Mouse (Mus musculus) limb, embryonic 12.5 days (tissue): ENCODE results near the gene Gpsm2. TPM values are rescaled to one million over a fixed set of nuclear protein-coding genes. Genes with fewer than 3 reads are reported as not detected.

Source experiments
- ATAC-seq: fragments of 200-750 bp; cut with Nextera tagmentation; 2 replicates; pipeline ENCODE4 v1.8.0; 2017; ENCODE audit warnings: low read depth, moderate TSS enrichment; ENCODE audit not compliant: insufficient number of reproducible peaks, insufficient read depth, low FRiP score, low TSS enrichment
- H3K27ac ChIP-seq: fragments of 300-500 bp; sonication (generic); 2 replicates; pipeline ENCODE4 v1.5.1; 2016; ENCODE audit warnings: mild to moderate bottlenecking, moderate library complexity
- H3K27me3 ChIP-seq: fragments of 300-500 bp; sonication (generic); 2 replicates; pipeline ENCODE4 v1.6.1; 2016; ENCODE audit warnings: mild to moderate bottlenecking, moderate library complexity
- H3K36me3 ChIP-seq: fragments of 300-500 bp; sonication (generic); 2 replicates; pipeline ENCODE4 v1.6.1; 2016; ENCODE audit warnings: mild to moderate bottlenecking, moderate library complexity
- H3K4me1 ChIP-seq: fragments of 300-500 bp; sonication (generic); replicated peaks from 2 replicates; pipeline ENCODE4 v1.6.1; 2016
- H3K4me2 ChIP-seq: fragments of 300-500 bp; sonication (generic); 2 replicates; pipeline ENCODE4 v1.6.1; 2016; ENCODE audit warnings: mild to moderate bottlenecking, moderate library complexity
- H3K4me3 ChIP-seq: fragments of 300-500 bp; sonication (generic); replicated peaks from 2 replicates; pipeline ENCODE4 v1.5.1; 2016; ENCODE audit warnings: mild to moderate bottlenecking
- H3K9ac ChIP-seq: fragments of 300-500 bp; sonication (generic); replicated peaks from 2 replicates; pipeline ENCODE4 v1.6.1; 2016; ENCODE audit warnings: mild to moderate bottlenecking, moderate library complexity
- H3K9me3 ChIP-seq: fragments of 300-500 bp; sonication (generic); 2 replicates; pipeline ENCODE4 v1.6.1; 2016; ENCODE audit warnings: mild to moderate bottlenecking, moderate library complexity
- WGBS: fragments of 180-500 bp; shearing (Covaris S2); methylation state at CpG from one replicate; pipeline ENCODE4 v1.1.7; 2016; 5-methylcytosine and 5-hydroxymethylcytosine counted together
- polyA plus RNA-seq: library from polyadenylated mRNA; unstranded; fragments of >200 nt; fragmentation: Nextera tagmentation; extraction: Ambion mirVana; gene quantifications from 2 replicates; pipeline ENCODE4 v1.2.1, GENCODE M21; 2016

The Gpsm2 gene
- polyA plus RNA-seq, 1 experiment from 2014 or later, result 93.6 TPM

DNA sequence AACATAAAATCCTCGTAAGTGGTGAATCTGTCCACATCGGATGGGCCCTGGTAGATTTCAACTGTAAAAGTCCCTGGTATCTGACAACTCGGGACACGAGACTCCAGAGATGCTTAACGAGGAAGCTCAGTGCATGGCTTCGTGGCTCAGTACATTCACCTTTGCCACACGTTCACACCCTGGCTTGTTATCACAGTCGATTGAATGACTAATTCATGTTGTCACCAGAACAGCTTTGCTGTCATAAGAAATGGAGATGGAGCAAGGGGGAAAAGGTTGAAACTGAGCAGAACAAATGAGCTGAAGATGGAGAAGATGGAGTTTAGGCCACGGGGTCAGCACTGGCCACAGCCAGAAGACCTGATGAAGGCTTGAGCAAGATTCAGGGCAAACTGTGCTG is 35.5 kb upstream of the Gpsm2 start:
- no peak overlapping the region for H3K9ac ChIP-seq
- H3K36me3 ChIP-seq, result no peaks in the 10 kb centered on the region
- no peak for ATAC-seq
- H3K4me2 ChIP-seq, result no peak overlapping the region
- WGBS, result 64% methylated on average over 9 of the region's 9 CpGs
- no peaks in the 10 kb centered on the region for H3K9me3 ChIP-seq
- H3K27ac ChIP-seq, result 0 out of 2 replicates have a peak overlapping the region, but pooled peaks have one; percentile 1
- no peaks in the 10 kb centered on the region; the same call in 1 of the 2 replicates for H3K27me3 ChIP-seq
- H3K4me1 ChIP-seq, result peaks cover 9% of the 10 kb centered on the region; the same call in 1 of the 2 replicates
- no peak overlapping the region for H3K4me3 ChIP-seq

GRCm38 (mm10) chr3:108756131-108756530 is 34.0 kb upstream of the Gpsm2 start:
- H3K36me3 ChIP-seq, result no peaks in the 10 kb centered on the region
- H3K27ac ChIP-seq, result no peak overlapping the region
- no peak for ATAC-seq
- peaks cover 21% of the 10 kb centered on the region for H3K4me1 ChIP-seq
- 74% methylated on average over 1 of the region's 1 CpGs for WGBS
- no peak overlapping the region for H3K4me3 ChIP-seq
- no peak overlapping the region for H3K9ac ChIP-seq
- no peaks in the 10 kb centered on the region for H3K9me3 ChIP-seq
- no peak overlapping the region for H3K4me2 ChIP-seq
- H3K27me3 ChIP-seq, result no peaks in the 10 kb centered on the region; the same call in 1 of the 2 replicates

GRCm38 (mm10) chr3:108755542-108755941 is 33.4 kb upstream of the Gpsm2 start:
- ATAC-seq, result no peak
- Histone ChIP-seq H3K4me1 (peaks cover 24% of the 10 kb centered on the region), H3K9me3 (no peaks in the 10 kb centered on the region), H3K4me2 (no peak overlapping the region), H3K27me3 (no peaks in the 10 kb centered on the region; the same call in 1 of the 2 replicates), H3K4me3 (no peak overlapping the region), H3K36me3 (no peaks in the 10 kb centered on the region), H3K27ac (no peak overlapping the region), H3K9ac (no peak overlapping the region)
- WGBS, result 91% methylated on average over 2 of the region's 2 CpGs

DNA sequence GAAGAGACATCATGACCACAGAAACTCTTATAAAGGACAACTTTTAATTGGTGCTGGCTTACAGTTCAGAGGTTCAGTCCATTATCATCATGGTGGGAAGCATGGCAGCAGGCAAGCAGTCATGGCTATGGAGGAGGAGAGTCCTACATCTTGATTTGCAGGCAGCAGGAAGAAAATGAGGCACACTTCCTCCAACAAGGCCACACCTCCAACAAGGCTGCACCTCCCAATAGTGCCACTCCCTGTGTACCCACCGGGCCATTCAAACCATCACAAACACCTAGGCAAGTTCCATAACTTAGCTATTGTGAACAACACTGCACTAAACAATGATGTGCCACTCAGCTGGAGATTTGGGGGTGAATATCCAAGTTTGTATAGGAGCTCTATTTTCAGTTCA is 32.4 kb upstream of the Gpsm2 start:
- ATAC-seq, result no peak
- no peaks in the 10 kb centered on the region for H3K36me3 ChIP-seq
- peaks cover 24% of the 10 kb centered on the region for H3K4me1 ChIP-seq
- H3K9ac ChIP-seq, result no peak overlapping the region
- no peak overlapping the region for H3K27ac ChIP-seq
- no peaks in the 10 kb centered on the region for H3K9me3 ChIP-seq
- no peaks in the 10 kb centered on the region; the same call in 1 of the 2 replicates for H3K27me3 ChIP-seq
- WGBS, result 81% methylated on average over 1 of the region's 1 CpGs
- H3K4me3 ChIP-seq, result no peak overlapping the region
- H3K4me2 ChIP-seq, result no peak overlapping the region

GRCm38 (mm10) chr3:108751691-108752090 is 29.6 kb upstream of the Gpsm2 start:
- no peak for ATAC-seq
- Histone ChIP-seq H3K27me3 (no peaks in the 10 kb centered on the region; the same call in 1 of the 2 replicates), H3K4me1 (peaks cover 14% of the 10 kb centered on the region), H3K36me3 (no peaks in the 10 kb centered on the region), H3K4me2 (no peak overlapping the region), H3K27ac (peak overlapping the region; percentile 50; the same call in 1 of the 2 replicates), H3K4me3 (no peak overlapping the region), H3K9ac (no peak overlapping the region), H3K9me3 (no peaks in the 10 kb centered on the region)
- WGBS, result 78% methylated on average over 6 of the region's 6 CpGs

GRCm38 (mm10) chr3:108751061-108751460 is 29.0 kb upstream of the Gpsm2 start:
- Histone ChIP-seq H3K36me3 (no peaks in the 10 kb centered on the region), H3K9ac (no peak overlapping the region), H3K4me1 (peaks cover 16% of the 10 kb centered on the region), H3K9me3 (no peaks in the 10 kb centered on the region), H3K4me3 (no peak overlapping the region), H3K4me2 (peak overlapping the region; percentile 1; the same call in 1 of the 2 replicates), H3K27me3 (no peaks in the 10 kb centered on the region; the same call in 1 of the 2 replicates), H3K27ac (no peak overlapping the region)
- WGBS, result 31% methylated on average over 6 of the region's 6 CpGs
- ATAC-seq, result no peak; the same call in 1 of the 2 replicates

DNA sequence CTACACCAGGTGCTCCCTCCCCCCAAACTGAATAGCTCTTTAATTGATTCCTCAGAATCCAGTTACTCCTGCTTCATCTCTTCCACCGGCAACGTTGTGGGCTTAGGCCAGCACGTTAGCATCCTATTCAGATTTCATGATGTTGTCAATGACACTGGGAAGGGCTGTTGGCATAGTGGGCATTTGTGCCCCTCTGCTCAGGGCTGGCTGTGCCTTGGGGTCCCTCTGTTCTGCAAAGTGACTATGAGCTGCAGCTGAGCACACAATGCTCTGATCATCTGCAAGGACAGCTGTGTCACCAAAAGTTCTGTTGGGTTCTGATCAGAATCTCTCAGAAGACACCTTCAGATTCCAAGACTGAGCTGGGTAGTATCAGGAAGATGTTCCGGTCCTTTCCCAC is 22.0 kb upstream of the Gpsm2 start:
- ATAC-seq, result no peak
- H3K27ac ChIP-seq, result no peak overlapping the region

DNA sequence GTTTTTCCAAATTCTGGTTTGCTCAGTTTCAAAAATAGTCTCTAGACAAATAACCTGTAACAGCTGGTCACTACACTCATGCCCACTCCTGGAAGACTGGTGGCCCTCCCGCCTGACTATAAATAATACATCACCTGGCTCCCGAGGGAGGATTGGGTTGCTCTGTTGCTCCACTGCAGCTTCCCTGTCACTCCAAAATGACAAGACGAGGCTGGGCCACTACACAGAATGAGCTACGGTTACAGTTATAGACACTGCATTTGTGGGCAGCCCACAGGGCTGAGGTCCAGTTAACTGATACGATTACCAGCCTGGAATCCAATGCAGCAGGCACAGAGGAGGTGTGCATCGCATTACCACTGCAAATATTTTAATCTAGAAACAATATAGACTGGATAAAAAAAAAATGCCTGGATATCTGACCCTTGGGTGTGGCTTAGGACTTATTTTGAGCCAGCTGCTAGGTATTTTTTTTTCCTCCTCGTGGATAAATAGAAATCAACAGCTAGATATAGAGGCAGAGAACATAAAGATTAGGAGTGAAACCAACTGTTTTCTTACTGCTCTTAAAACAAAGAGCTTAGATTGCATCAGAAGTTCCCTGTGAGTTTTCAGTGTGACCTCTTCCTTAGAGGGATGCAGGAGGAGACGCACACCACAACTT is 17.1 kb upstream of the Gpsm2 start, which contains the start of gene Aknad1:
Gene Aknad1, plus strand, starts transcription at position 614 of the 664 bp plus-strand sequence.
- Histone ChIP-seq H3K36me3 (no peaks in the 10 kb centered on the region), H3K4me2 (no peak within 1 kb of the TSS), H3K4me3 (no peak within 1 kb of the TSS), H3K9ac (no peak within 1 kb of the TSS), H3K4me1 (peaks cover 25% of the 10 kb centered on the region), H3K27me3 (no peaks in the 10 kb centered on the region), H3K9me3 (peaks cover 6% of the 10 kb centered on the region; the same call in 1 of the 2 replicates), H3K27ac (peak within 1 kb of the TSS; percentile 59; the same call in 1 of the 2 replicates)
- ATAC-seq, result peak; percentile 66; the same call in 1 of the 2 replicates
- WGBS, result 62% methylated on average over 8 of the region's 8 CpGs

More for the DNA sequence above, 22.0 kb upstream of the Gpsm2 start:
- H3K27me3 ChIP-seq, result no peaks in the 10 kb centered on the region
- H3K9me3 ChIP-seq, result no peaks in the 10 kb centered on the region
- H3K36me3 ChIP-seq, result no peaks in the 10 kb centered on the region
- H3K4me1 ChIP-seq, result peaks cover 37% of the 10 kb centered on the region
- 82% methylated on average over 4 of the region's 4 CpGs for WGBS
- H3K4me2 ChIP-seq, result no peak overlapping the region
- H3K9ac ChIP-seq, result no peak overlapping the region
- H3K4me3 ChIP-seq, result no peak overlapping the region

GRCm38 (mm10) chr3:108737761-108738160 is 15.7 kb upstream of the Gpsm2 start:
- Histone ChIP-seq H3K36me3 (no peaks in the 10 kb centered on the region), H3K9ac (no peak overlapping the region), H3K4me1 (peaks cover 31% of the 10 kb centered on the region), H3K27ac (no peak overlapping the region), H3K27me3 (no peaks in the 10 kb centered on the region), H3K4me3 (no peak overlapping the region), H3K4me2 (no peak overlapping the region), H3K9me3 (peaks cover 6% of the 10 kb centered on the region; the same call in 1 of the 2 replicates)
- 81% methylated on average over 3 of the region's 3 CpGs for WGBS
- ATAC-seq, result no peak

DNA sequence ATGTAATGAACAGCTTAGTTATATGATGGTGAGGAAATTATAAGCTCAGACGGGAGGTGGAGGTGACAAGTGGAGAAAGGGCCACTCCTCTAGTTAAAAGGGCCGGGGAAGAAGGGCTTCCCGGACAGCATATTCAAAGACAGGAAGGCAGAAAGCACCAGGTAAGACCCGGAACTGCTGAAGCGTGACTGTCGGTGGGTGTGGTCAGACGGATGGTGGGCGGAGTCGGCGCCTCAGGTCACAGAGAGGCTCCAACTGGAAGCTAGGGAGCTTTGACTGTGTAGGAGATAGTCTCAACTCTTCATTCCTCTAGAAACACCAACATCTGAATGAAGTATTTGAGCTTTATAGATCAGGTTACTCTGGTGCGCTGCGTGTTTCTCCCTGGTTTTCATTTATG is 8.2 kb upstream of the Gpsm2 start:
- WGBS, result 27% methylated on average over 12 of the region's 12 CpGs

GRCm38 (mm10) chr3:108727776-108728175 is 5.7 kb upstream of the Gpsm2 start:
- no peak overlapping the region for H3K27ac ChIP-seq
- H3K27me3 ChIP-seq, result no peaks in the 10 kb centered on the region
- WGBS, result 91% methylated on average over 3 of the region's 3 CpGs
- no peak overlapping the region for H3K9ac ChIP-seq
- no peaks in the 10 kb centered on the region for H3K36me3 ChIP-seq
- peaks cover 5% of the 10 kb centered on the region for H3K4me1 ChIP-seq
- H3K4me3 ChIP-seq, result no peak overlapping the region
- ATAC-seq, result no peak
- no peak overlapping the region for H3K4me2 ChIP-seq
- H3K9me3 ChIP-seq, result 0 out of 2 replicates have a peak, but pooled peaks cover 10% of the 10 kb centered on the region

More for the DNA sequence above, 8.2 kb upstream of the Gpsm2 start:
- Histone ChIP-seq H3K9ac (no peak overlapping the region), H3K4me2 (no peak overlapping the region; the same call in 1 of the 2 replicates), H3K9me3 (peaks cover 15% of the 10 kb centered on the region; the same call in 1 of the 2 replicates), H3K36me3 (no peaks in the 10 kb centered on the region), H3K27ac (no peak overlapping the region), H3K4me3 (no peak overlapping the region), H3K4me1 (peaks cover 5% of the 10 kb centered on the region), H3K27me3 (no peaks in the 10 kb centered on the region)
- ATAC-seq, result no peak
